Mouse (Mus musculus) neural tube, embryonic 11.5 days (tissue): ENCODE measurements around the gene Npr2. TPM values are rescaled to one million over a fixed set of nuclear protein-coding genes. Genes with fewer than 3 reads are reported as not detected.
"Not testable (repeated sequence)": the region's sequence is repeated elsewhere in the genome, so short reads cannot be mapped to it uniquely, and the experiment has no call there.

Experiments used
- ATAC-seq: fragments of 200-750 bp; cut with Nextera tagmentation; 2 replicates; pipeline ENCODE4 v1.8.0; 2017; ENCODE audit warnings: moderate number of reproducible peaks, mild to moderate bottlenecking, moderate TSS enrichment, moderate library complexity; ENCODE audit not compliant: insufficient read depth, low FRiP score, low TSS enrichment
- DNase-seq: peaks from one replicate; pipeline ENCODE4 v3.0.0-alpha.2; 2015; ENCODE audit warnings: low spot score
- H3K27ac ChIP-seq: fragments of 300-500 bp; sonication (generic); 2 replicates; pipeline ENCODE4 v1.5.1; 2014; ENCODE audit warnings: low read depth, mild to moderate bottlenecking, low read length
- H3K27me3 ChIP-seq: fragments of 300-500 bp; sonication (generic); 2 replicates; pipeline ENCODE4 v1.6.1; 2014; ENCODE audit warnings: mild to moderate bottlenecking, low read length, mixed read lengths; ENCODE audit not compliant: control insufficient read depth, insufficient read depth
- H3K36me3 ChIP-seq: fragments of 300-500 bp; sonication (generic); 2 replicates; pipeline ENCODE4 v1.6.1; 2014; ENCODE audit warnings: mild to moderate bottlenecking, low read length, moderate library complexity, mixed read lengths; ENCODE audit not compliant: control insufficient read depth, insufficient read depth
- H3K4me1 ChIP-seq: fragments of 300-500 bp; sonication (generic); 2 replicates; pipeline ENCODE4 v1.6.1; 2014; ENCODE audit warnings: low read length, mixed read lengths; ENCODE audit not compliant: control insufficient read depth, insufficient read depth
- H3K4me2 ChIP-seq: fragments of 300-500 bp; sonication (generic); 2 replicates; pipeline ENCODE4 v1.6.1; 2014; ENCODE audit warnings: low read depth, mild to moderate bottlenecking, moderate library complexity
- H3K4me3 ChIP-seq: fragments of 300-500 bp; sonication (generic); 2 replicates; pipeline ENCODE4 v1.5.1; 2014; ENCODE audit warnings: low read depth, low read length
- H3K9ac ChIP-seq: fragments of 300-500 bp; sonication (generic); 2 replicates; pipeline ENCODE4 v1.6.1; 2014; ENCODE audit warnings: mild to moderate bottlenecking, low read length
- H3K9me3 ChIP-seq: fragments of 300-500 bp; sonication (generic); 2 replicates; pipeline ENCODE4 v1.6.1; 2016; ENCODE audit warnings: low read length; ENCODE audit not compliant: control insufficient read depth
- WGBS: fragments of 180-500 bp; shearing (Covaris S2); extraction: QIAGEN DNeasy Blood & Tissue Kit; methylation state at CpG from one replicate; pipeline ENCODE4 v1.1.7; 2014; 5-methylcytosine and 5-hydroxymethylcytosine counted together
- polyA plus RNA-seq: library from polyadenylated mRNA; unstranded; fragments of >200 nt; fragmentation: Nextera tagmentation; extraction: Ambion mirVana; gene quantifications from 2 replicates; pipeline ENCODE4 v1.2.1, GENCODE M21; 2014

The Npr2 gene
- polyA plus RNA-seq, 1 experiment from 2014 or later: 37.4 TPM

GRCm38 (mm10) chr4:43591961-43592360 lies 39.8 kb upstream of the Npr2 start:
- Histone ChIP-seq H3K27me3 (no peaks in the 10 kb centered on the region), H3K4me1 (no peaks in the 10 kb centered on the region), H3K36me3 (no peaks in the 10 kb centered on the region), H3K9ac (no peak overlapping the region), H3K9me3 (no peaks in the 10 kb centered on the region), H3K4me2 (no peak overlapping the region), H3K4me3 (no peak overlapping the region), H3K27ac (no peak overlapping the region)
- WGBS: 79% methylated on average over 3 of the region's 3 CpGs
- no peak for ATAC-seq
- DNase-seq: no peak

GRCm38 (mm10) chr4:43593453-43593852 lies 38.3 kb upstream of the Npr2 start:
- no peaks in the 10 kb centered on the region for H3K4me1 ChIP-seq
- H3K36me3 ChIP-seq: no peaks in the 10 kb centered on the region
- H3K9me3 ChIP-seq: no peaks in the 10 kb centered on the region
- H3K4me2 ChIP-seq: no peak overlapping the region
- H3K27ac ChIP-seq: no peak overlapping the region
- no peak for ATAC-seq
- H3K27me3 ChIP-seq: no peaks in the 10 kb centered on the region
- no peak overlapping the region for H3K4me3 ChIP-seq
- DNase-seq: no peak
- H3K9ac ChIP-seq: no peak overlapping the region
- WGBS: 61% methylated on average over 3 of the region's 3 CpGs

GRCm38 (mm10) chr4:43596597-43596996 lies 35.1 kb upstream of the Npr2 start:
- H3K4me3 ChIP-seq, DNase-seq, H3K4me1 ChIP-seq, H3K27ac ChIP-seq, H3K36me3 ChIP-seq, H3K9ac ChIP-seq, H3K4me2 ChIP-seq, H3K9me3 ChIP-seq, ATAC-seq, H3K27me3 ChIP-seq: not testable (repeated sequence)
- WGBS: 87% methylated on average over 2 of the region's 2 CpGs

GRCm38 (mm10) chr4:43598200-43598599 lies 33.5 kb upstream of the Npr2 start:
- ATAC-seq: no peak
- Histone ChIP-seq H3K4me3 (no peak overlapping the region), H3K4me2 (no peak overlapping the region), H3K9me3 (no peaks in the 10 kb centered on the region), H3K27ac (no peak overlapping the region), H3K9ac (no peak overlapping the region), H3K4me1 (no peaks in the 10 kb centered on the region), H3K36me3 (no peaks in the 10 kb centered on the region), H3K27me3 (no peaks in the 10 kb centered on the region)
- 85% methylated on average over 4 of the region's 4 CpGs for WGBS
- no peak for DNase-seq

- H3K27me3 ChIP-seq: no peaks in the 10 kb centered on the region
- H3K9me3 ChIP-seq: no peaks in the 10 kb centered on the region
- H3K4me3 ChIP-seq: no peak overlapping the region
- WGBS: 84% methylated on average over 7 of the region's 7 CpGs
- H3K36me3 ChIP-seq: no peaks in the 10 kb centered on the region
- ATAC-seq: no peak
- H3K27ac ChIP-seq: no peak overlapping the region
- H3K4me2 ChIP-seq: no peak overlapping the region
- DNase-seq: no peak
- H3K4me1 ChIP-seq: no peaks in the 10 kb centered on the region
- H3K9ac ChIP-seq: no peak overlapping the region
These were observed 32.9 kb upstream of the Npr2 start for GRCm38 (mm10) chr4:43598650-43599380.

GRCm38 (mm10) chr4:43600195-43600934 lies 31.4 kb upstream of the Npr2 start:
- DNase-seq: no peak
- Histone ChIP-seq H3K4me1 (no peaks in the 10 kb centered on the region), H3K9ac (no peak overlapping the region), H3K27ac (no peak overlapping the region), H3K4me3 (no peak overlapping the region), H3K36me3 (no peaks in the 10 kb centered on the region), H3K27me3 (no peaks in the 10 kb centered on the region), H3K4me2 (no peak overlapping the region), H3K9me3 (no peaks in the 10 kb centered on the region)
- no peak for ATAC-seq
- WGBS: 85% methylated on average over 9 of the region's 9 CpGs

GRCm38 (mm10) chr4:43604099-43604498 lies 27.6 kb upstream of the Npr2 start:
- H3K4me2 ChIP-seq: no peak overlapping the region
- H3K9me3 ChIP-seq: no peaks in the 10 kb centered on the region
- H3K9ac ChIP-seq: no peak overlapping the region
- no peaks in the 10 kb centered on the region for H3K27me3 ChIP-seq
- no peak for ATAC-seq
- no peak for DNase-seq
- H3K27ac ChIP-seq: no peak overlapping the region
- WGBS: 63% methylated on average over 3 of the region's 3 CpGs
- H3K4me3 ChIP-seq: no peak overlapping the region
- no peaks in the 10 kb centered on the region for H3K4me1 ChIP-seq
- no peaks in the 10 kb centered on the region for H3K36me3 ChIP-seq

GRCm38 (mm10) chr4:43604751-43605685 lies 26.7 kb upstream of the Npr2 start:
- Histone ChIP-seq H3K27ac (no peak overlapping the region), H3K9me3 (no peaks in the 10 kb centered on the region), H3K4me2 (no peak overlapping the region), H3K4me1 (no peaks in the 10 kb centered on the region), H3K36me3 (no peaks in the 10 kb centered on the region), H3K4me3 (no peak overlapping the region), H3K9ac (no peak overlapping the region), H3K27me3 (no peaks in the 10 kb centered on the region)
- no peak for DNase-seq
- ATAC-seq: no peak
- 80% methylated on average over 9 of the region's 9 CpGs for WGBS
